Mouse (Mus musculus) myocyte (in vitro differentiated cells): ENCODE results near the gene Btnl2.

Experiments used
- CEBPB ChIP-seq: IDR thresholded peaks from 2 replicates; pipeline ENCODE4 v1.6.1; 2011; ENCODE audit warnings: mild to moderate bottlenecking, moderate library complexity; ENCODE audit not compliant: poor library complexity, insufficient read depth, severe bottlenecking
- E2F4 ChIP-seq: IDR thresholded peaks from one replicate; pipeline ENCODE4 v1.6.1; 2011; ENCODE audit warnings: mild to moderate bottlenecking, control low read depth, moderate library complexity; ENCODE audit not compliant: insufficient read depth
- MAX ChIP-seq: IDR thresholded peaks from one replicate; pipeline ENCODE4 v1.6.1; 2011; ENCODE audit warnings: low read depth, mild to moderate bottlenecking, control low read depth
- MYOD1 ChIP-seq, 3 experiments: IDR thresholded peaks; one replicate each; pipeline ENCODE4 v1.6.1; 2011; ENCODE audit warnings: control low read depth in 2 of 3, low read depth in 2 of 3, mild to moderate bottlenecking in 2 of 3, moderate library complexity in 1 of 3; ENCODE audit not compliant: insufficient read length in 2 of 3, control insufficient read depth in 1 of 3
- MYOG ChIP-seq, 3 experiments: IDR thresholded peaks; one replicate each; pipeline ENCODE4 v1.6.1; 2011; ENCODE audit warnings: control low read depth in 2 of 3, low read depth in 2 of 3, mild to moderate bottlenecking in 2 of 3; ENCODE audit not compliant: insufficient read length in 2 of 3, control insufficient read depth in 1 of 3, insufficient read depth in 1 of 3
- POLR2A ChIP-seq: IDR thresholded peaks from one replicate; pipeline ENCODE4 v1.6.1; 2011; ENCODE audit warnings: low read depth, mild to moderate bottlenecking, control low read depth, moderate library complexity; ENCODE audit not compliant: insufficient read length
- POLR2AphosphoS2 ChIP-seq: IDR thresholded peaks from one replicate; pipeline ENCODE4 v1.6.1; 2011; ENCODE audit warnings: low read depth, control low read depth; ENCODE audit not compliant: insufficient read length
- REST ChIP-seq: IDR thresholded peaks from one replicate; pipeline ENCODE4 v1.6.1; 2011; ENCODE audit warnings: mild to moderate bottlenecking, control low read depth, moderate library complexity; ENCODE audit not compliant: insufficient read depth, insufficient read length
- SRF ChIP-seq: IDR thresholded peaks from one replicate; pipeline ENCODE4 v1.6.1; 2011; ENCODE audit warnings: low read depth; ENCODE audit not compliant: control insufficient read depth, insufficient read length
- TCF12 ChIP-seq: IDR thresholded peaks from one replicate; pipeline ENCODE4 v1.6.1; 2011; ENCODE audit warnings: mild to moderate bottlenecking, control low read depth; ENCODE audit not compliant: poor library complexity, insufficient read depth, severe bottlenecking
- TCF3 ChIP-seq: IDR thresholded peaks from one replicate; pipeline ENCODE4 v1.6.1; 2011; ENCODE audit warnings: low read depth, control low read depth; ENCODE audit not compliant: insufficient read length
- USF1 ChIP-seq: IDR thresholded peaks from one replicate; pipeline ENCODE4 v1.6.1; 2011; ENCODE audit warnings: low read depth, mild to moderate bottlenecking, control low read depth, moderate library complexity

- TF ChIP-seq TCF12, result no peak
- TF ChIP-seq POLR2A, result no peak
- TF ChIP-seq MYOG (IDR thresholded peaks at IDR 0.05; ENCODE audit: control insufficient read depth in 1 of 3, insufficient read depth in 1 of 3, insufficient read length in 2 of 3, low read depth in 2 of 3), result no peak
- TF ChIP-seq SRF, result no peak
- no peak for TF ChIP-seq REST
- no peak for TF ChIP-seq USF1
- no peak for TF ChIP-seq E2F4
- no peak for TF ChIP-seq CEBPB
- no peak for TF ChIP-seq MAX
- no peak for TF ChIP-seq POLR2AphosphoS2
- TF ChIP-seq MYOD1 (IDR thresholded peaks at IDR 0.05; ENCODE audit: control insufficient read depth in 1 of 3, insufficient read length in 2 of 3, low read depth in 2 of 3), result no peak
- no peak for TF ChIP-seq TCF3
Observed at GRCm38 (mm10) chr17:34376847-34377246, 22.2 kb downstream of the Btnl2 start, which contains the start of gene Btnl1.
